Mouse (Mus musculus) 3T3-L1 (cell line): ENCODE results near the gene Plin3.

Experiments
- DNase-seq: peaks from one replicate; pipeline ENCODE4 v3.0.0-alpha.2; 2015; ENCODE audit warnings: low read depth, low spot score

Plin3 gene

DNA sequence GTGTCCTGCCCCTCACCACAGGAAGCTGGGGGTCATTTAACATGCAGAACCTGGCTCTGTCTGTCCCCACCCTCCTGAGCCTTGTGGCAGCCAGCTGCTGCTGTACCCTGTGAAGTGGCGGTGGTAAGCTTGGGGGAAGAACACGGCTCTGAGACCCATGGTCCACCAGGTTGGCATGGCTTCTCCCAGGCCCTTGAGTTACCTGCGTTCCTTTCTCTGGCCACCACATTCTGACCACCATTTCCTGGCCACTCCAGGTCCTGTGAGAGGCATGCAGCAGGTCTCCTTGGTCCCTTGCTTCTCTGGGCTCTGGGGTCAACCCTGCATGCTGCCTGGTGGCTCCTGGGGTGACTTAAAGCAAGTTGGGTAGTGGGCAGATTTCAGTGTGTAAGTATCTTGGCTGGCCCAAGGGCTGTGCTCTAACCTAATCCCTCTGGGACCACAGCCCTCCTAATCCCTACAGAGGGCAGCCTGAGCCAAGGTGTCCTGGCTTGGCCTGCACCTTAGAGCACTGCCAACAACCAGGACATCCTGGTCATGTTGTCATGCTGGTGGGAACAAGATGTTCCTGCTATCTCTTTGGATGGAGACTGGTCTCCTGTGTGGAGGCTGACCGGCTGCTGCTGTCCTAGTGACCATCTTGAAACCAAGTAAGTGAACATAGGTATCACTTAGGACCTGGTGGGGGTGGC is at the start of gene Plin3:
Plin3 (minus strand) TSS at position 343 of the 692 bp plus-strand sequence.
- DNase-seq: no peak

DNA sequence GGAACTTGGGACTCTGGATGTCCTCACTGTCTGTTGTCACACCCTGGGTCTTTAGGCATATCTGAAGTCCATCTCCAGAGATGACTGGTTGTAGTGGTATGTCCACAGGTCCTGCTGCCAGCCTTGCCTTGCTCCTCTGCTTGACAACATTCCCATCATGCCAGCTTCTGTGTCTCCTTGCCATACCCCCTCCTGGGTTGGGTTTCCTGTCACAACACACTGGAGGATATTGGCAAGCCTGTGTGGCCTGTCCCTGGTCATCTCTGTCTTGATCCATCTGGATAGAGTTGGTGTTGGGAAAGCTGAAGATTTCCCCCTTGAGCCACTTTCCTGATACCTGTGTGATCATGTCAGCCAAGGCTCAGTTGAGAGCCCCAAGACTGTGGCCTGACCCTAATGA is 48.0 kb upstream of the Plin3 start:
- DNase-seq: no peak

DNA sequence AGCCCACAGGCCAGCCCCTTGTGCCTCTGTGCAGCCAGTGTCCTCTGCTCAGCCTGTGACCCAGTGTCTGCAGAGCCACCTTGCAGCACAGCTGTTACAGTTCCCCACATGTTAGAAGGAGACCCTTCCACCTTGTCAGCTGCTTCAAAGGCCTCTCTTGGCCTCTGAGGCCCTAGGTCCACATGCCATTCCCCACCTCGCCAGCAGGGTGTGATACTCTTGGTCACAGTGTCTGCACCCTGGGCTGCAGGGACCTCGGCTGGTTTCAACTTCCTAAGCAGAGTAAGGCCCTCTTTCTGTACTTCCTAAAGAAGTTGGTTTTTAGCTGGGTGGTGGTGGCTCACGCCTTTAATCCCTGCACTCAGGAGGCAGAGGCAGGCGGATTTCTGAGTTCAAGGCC is 46.2 kb upstream of the Plin3 start:
- peak; percentile 48 for DNase-seq

DNA sequence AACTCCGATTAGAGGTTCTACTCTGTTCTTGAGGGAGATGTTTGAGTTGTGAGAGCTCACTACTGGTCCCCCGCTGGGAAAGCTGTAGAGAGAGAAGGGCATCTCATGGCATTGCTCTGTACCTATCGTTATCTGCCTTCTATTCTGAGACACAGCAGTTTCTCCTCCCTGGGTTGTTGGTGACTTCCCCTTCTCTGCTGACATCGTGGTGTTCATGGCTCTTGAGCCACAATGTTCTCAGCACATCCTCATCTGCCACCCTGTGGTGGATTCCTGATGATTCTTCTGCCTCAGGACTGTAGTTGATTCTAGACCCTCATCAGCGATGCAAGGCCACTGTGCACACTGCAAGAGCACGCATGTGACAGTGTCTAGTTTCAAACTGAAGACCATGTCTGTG is 45.1 kb upstream of the Plin3 start:
- no peak for DNase-seq

DNA sequence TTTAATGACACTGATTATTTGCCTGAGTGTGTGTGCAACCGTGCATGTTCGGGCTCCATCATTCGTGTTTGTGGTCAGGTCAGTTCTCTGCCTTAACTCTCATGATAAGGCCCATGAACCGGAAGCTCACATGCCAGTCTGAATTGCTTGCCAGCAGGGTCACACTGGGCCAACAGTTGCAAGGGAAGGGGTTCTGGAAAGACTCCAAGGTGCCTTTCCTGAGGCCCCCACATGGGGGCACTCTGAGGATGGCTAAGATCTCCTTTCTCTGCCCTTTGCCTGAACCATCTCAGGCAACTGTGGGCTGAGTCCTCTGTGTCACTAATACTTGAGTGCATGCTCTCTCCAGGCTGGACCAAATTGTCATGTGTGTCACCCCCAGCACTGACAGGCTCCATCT is 44.5 kb upstream of the Plin3 start:
- peak; percentile 68 for DNase-seq

DNA sequence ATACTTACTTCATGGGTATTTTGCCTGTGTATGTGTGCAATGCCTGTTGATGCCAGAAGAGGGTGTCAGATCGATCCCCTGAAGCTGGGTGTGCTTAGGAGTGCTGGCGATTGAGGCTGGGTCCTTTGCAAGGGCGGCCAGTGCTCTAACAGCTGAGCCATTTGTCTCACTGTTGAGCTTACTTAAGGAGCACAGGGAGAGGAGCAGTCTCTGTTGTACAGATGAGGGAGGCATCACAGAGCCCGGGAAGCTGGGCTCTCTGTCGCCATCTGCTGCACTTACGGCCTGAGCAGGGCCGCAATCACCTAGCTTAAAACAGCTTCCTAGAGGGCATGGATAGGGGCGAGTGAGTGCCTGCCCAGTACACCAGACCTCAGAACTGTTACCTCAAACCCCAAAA is 40.3 kb upstream of the Plin3 start:
- DNase-seq: peak; percentile 50

DNA sequence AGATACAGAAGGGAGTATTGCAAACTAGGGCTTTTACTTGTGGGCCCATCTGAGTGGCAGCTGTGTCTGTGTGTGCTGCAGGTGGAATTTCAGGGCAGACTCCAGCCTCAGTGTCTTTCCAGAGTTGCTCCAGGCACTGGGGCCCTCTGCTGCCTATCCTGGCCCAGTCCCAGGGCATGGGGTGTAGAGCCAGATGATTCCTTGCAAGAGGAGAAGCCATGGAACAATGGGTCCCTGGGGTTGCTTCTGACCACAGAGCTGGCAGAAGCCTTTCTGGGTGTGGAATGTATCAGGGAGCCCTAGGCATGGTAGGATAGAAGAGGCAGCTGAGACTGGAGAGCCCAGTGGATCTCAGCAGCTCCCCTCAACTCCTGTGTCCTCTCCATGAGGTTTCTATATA is 38.6 kb upstream of the Plin3 start:
- peak; percentile 94 for DNase-seq

DNA sequence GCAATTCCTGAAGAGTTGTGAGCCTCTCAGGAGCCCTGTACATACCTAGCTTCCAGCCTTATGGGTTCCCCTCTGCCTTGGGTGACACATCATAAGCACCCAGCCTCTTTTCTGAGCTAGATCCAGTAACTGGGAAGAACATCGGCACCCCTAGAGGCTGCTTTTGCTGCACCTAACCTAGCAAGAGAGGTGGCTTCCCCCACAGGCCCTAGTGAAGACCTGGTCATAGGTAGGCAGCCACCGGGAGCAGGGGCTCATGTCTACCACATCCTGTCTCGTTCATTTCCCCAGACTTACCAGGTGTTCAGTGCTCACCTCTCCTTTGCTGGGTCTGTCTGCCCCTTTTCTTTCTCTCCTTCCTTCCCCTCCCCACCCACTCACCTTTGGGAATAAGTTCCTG is 37.7 kb upstream of the Plin3 start:
- DNase-seq: peak; percentile 44

DNA sequence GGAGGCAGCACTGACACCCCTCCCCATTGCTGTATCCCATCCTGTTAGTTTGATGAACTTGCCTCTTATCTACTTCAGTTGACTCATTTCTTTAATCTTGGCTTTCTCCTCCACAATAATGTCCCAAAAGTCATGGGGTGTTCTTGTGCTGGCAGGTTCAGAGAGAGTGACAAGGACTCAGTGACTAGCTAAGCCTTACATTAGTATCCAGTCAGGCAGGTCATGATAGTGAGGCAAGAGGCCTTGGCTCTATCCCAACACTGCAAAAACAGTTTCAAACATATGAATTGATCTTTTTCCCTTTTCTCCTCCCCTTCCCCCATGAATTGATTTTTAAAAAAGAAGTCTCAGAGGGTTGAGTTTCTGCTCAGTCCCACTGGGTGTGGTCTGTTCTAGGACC is 36.6 kb upstream of the Plin3 start:
- DNase-seq: no peak

DNA sequence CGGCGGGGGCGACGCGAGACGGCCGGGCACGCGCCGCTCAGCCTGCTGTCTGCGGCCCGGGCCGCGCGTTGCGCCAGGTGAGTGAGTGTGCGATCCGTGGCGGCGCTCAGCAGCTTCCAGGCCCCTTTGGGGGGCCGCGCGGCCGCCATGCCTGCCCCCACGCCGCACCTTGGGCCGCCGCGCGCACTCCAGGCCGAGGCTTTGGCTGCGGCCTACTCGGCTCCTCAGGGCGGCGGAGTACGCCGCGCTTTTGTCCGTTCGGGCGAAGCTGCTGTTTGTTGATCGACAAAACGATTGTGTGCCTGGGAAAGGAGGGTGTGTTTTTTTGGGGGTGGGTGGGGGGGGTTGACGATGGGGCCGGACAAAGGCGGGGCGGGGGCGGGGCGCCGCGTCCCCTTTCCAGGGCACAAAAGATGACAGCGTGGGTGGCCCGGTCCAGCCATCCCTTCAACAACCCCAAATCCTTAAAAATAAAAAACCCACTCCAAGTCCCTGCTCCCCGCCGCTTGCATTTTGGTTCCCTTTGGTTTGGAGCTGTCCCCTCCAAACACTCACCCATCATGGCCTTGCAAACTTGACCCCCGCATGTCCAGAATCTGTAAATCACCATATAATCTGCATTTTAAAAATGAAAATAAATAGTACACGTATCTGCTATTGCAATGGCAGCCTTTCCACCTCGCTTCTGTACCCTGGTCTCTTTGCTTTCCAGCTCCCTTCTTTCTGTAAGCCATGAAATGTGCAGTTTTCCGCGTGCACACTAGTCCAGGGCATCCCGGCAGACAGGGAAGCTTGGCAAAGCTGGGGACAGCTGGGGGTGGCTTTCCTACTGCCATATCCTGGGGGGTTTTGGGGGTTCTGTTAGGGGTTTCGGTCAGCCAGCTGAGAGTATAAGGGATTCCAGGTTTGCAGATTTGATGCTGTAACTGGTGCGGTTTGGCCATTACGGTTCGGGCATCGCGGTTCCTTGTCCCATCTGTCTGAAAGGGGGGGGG is 33.8 kb upstream of the Plin3 start:
- DNase-seq: peak; percentile 42

DNA sequence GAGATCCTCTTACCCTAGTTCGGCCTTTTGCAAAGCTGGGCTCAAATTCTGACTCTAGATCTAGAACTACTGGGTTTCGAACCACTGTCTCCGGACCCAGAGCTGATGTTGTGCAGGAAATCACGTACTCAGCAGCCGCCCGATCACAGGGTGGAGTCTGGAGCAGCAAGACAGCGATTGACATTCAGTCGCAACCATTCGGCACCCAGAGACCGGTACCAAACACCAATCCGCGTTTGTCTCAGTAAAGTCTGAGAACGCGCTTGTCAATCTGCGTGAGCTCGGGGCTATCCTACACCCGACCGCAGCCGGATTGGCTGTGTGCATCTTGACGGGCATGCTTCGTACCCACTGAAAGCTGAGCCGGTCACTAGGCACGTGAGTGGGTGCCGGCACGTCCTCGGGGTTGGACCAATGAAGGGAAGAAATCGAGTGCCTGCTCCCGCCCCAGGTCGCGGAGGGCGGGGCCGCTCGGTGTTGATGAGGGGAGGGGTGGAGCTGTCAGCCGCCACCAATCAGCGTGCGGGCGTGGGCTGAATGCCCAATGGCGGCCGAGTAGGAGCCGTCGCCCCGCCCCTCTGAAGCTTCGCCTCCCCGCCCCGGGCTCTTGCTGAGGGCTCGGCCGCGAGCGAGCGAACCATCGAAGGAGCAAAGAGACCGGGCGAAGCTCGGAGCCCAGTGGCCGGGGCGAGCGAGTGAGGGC is 32.9 kb upstream of the Plin3 start, which contains the start of gene Kdm4b:
Kdm4b (plus strand) TSS at position 613 of the 703 bp plus-strand sequence.
- peak; percentile 100 for DNase-seq

DNA sequence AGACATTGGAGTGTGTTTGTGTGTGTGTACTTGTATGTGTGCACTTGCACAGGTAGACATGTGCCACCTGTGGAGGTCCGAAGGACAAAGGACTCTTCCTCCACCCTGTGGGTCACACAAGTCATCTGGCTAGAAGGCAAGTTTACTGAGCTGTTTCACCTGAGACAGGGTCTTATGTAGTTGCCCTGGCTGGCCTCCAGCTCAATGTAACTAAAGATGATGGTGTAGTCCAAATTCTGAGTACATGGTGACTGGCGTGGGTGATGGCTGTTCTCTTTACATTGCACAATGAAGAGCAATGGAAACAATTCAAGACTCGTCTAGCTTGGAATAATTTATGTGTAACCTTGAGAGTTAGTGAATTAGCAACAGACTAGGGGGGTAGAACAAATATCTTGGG is 31.7 kb upstream of the Plin3 start:
- DNase-seq: peak; percentile 23

DNA sequence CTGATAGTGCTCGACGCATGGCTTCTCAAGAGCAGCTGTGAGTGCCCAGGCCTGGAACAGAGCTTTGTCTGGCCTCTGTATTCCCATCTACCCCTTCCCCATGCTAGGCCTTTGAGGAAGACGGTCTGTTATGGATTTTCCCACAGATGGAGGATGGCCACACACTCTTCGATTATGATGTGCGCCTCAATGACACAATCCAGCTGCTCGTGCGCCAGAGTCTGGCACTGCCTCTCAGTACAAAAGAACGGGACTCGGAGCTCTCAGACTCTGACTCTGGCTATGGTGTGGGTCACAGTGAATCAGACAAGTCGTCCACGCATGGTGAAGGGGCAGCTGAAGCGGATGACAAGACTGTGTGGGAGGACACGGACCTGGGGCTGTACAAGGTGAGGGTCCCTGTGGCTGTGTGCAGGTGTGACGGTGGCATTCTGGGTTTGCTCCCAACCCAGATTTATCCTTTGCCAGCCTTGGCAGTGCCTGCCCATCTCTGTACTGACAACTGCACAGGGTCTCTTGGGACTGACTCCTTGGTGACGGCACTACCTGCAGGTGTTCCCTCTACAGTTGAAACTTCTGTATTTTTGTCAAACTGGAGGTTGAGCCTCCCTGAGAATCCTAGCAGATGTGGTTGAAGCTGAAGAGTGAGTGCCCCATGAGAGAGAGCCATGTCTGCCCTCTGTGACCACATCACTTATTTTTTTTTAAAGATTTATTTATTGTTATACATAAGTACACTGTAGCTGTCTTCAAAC is 16.7 kb upstream of the Plin3 start:
- no peak for DNase-seq

DNA sequence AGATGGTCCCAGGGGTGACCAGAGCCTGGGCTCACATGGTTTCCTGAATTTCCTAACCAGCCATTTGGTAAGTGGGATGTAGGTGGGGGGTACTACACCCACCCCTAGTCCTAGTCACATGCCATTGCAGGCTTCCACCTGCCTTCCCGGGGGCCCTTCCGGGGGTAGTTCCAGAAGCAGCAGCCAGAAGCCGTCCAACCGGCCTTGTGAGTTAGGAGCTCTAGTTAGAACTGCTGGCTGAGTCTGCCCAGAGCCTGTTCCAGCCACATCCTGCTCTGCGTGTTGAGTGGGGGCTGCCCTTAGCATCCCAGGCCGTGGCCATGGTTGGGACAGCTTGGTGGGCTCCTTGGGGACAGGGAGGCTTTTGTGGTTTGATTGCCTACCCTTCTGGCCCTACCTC is 15.4 kb upstream of the Plin3 start:
- DNase-seq: no peak

DNA sequence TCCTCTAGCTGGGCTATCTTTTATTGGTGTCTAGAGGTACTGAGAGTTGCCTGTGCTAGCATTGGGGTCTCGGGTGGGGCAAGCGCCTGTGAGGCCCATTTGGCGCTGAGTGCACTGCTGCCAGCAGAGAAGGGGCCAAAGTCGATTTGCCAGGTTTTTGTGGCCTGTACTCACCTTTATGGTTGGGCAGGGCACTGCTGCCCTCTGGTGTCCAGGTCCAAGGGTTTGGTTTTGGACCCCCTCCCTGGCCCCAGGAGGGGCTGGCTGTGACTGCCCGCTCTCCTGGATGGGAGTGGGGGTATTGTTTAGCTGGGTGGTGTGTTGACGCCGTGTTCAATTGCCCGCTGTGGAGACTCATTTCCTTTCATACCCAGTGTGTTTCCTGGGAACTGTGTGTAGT is 13.2 kb upstream of the Plin3 start:
- no peak for DNase-seq

DNA sequence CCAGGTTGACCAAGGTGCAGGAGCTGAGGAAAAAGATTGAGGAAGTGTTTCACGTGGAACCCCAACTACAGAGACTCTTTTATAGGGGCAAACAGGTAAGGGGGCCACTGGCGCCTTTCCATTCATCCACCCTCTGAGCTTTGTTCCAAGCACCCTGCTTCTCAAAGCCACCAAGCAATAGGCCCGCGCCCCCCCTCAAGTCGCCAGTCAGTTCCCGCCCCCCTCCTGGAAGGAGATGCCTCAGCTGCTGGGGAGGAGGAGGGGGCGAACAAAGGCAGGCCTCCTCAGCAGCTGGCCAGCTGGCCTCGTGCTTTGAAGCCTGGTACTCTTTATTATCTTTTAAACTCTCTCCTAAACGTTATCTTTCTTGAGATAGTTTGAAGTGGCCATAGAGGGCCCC is 12.5 kb upstream of the Plin3 start:
- DNase-seq: no peak

DNA sequence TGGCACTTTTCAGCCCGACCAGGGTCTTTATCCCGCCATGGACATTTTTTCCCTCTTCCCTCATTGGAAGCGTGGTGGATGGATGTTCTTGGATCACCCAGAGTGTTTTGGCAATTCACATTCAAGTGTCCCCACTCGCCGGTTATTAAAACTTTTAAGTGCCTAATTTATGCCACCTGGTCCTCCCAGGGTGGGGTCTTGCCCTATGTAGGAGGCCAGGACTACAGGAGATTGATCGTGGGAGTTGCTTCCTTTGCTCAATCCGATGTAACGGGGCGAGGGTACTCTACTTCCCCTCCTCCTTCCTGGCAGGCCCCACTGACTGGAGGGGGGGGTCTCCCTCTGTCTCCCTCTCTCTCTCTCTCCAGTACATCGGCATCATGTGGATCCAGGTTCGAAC is 12.0 kb upstream of the Plin3 start:
- DNase-seq: no peak

DNA sequence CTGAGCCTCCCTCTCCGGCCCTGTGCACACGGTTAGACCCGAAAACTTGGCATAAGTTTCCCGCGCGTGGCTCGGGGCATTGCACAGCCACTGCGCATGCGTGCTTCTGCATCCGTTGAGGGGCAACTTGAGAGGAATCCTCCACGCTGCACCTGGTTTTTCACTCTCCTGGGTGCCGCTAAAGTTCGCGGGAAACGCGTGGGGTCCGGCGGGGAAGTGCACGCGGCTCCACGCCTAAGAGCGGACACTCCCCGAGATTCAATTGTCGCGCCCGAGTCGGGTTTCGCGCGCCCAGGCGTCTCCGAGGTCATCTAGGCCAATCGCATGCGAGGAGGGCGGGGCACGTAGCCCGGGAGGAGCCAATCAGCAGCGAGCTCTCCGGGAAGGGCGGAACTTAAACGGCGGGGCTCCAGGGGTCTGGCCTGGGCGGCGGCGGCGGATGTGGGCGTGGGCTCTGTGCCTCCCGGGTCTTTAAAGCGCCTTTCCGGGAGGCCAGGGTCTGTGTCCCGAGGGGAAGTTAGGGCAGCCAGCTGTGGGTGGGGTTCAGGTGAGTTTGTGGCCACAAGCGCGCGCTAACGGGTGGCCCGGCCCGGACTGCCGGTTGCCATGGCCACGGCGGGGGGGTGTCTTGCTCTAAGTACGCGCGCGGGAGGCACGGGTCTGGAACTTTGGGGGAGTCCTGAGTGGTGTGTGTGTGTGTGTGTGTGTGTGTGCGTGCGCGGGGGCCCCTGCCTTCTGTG is 11.3 kb upstream of the Plin3 start:
- DNase-seq: peak; percentile 96

DNA sequence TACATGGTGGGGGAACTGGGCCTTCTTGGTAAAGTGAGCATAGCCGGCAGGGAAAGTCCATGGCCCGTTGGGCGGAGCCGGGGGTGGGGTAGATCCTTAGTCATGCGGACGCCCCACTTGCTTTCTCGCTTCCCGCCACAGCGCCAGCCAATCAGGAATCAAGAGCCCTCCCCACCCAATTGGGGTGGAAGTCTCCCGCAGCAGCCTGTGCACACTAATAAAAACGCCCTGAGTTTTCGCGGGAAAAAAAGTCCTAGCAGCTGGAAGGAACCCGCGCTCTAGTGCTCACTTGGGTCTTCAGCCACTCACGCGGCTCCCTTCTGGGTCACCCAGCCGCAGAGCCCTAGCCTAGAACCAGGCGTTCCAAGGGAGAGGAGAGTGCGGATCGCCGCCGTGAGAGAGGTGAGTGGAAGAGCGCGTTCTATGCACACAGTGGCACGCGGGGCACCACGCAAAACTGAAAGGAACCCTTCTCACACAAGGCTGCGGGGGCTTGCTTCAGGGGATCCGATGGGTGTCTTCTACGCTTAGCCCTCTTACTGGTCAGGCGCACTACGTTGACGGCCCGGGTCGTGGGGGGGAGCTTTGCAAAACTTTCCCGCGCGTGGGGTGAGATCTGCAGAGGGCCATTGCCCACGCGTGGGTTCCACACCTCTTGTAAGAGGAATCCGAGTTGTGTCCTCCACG is 10.6 kb upstream of the Plin3 start, which contains the start of gene Uhrf1:
Uhrf1 (plus strand) TSS at position 162 of the 687 bp plus-strand sequence.
- peak; percentile 97 for DNase-seq
